In the genomic region with DNA sequence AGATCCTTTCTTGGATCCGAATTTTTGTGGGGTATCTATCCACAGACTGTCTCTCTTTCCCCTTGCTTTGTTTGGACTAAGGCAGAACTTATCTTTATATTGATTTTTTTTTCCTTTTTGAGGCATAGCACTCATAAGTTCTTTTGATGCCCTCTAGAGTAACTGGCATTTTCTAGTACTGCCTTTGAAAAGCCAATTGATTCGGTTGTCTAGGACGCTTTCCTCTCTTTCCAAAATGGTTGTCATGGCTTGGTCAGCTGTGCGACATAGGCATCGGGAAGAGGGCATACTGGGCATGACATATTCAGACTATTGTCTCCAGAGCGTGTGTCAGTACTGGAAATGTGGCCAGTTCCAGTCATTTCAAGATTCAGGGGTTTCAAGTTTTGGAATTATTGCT, we compare ENCODE assay signal across 8 mouse cellular contexts. TPM values are rescaled to one million over a fixed set of nuclear protein-coding genes. Genes with fewer than 3 reads are reported as not detected.
DNase-seq lines count a peak whose midpoint lies in the region; ATAC-seq lines count a peak whose summit lies in the region.

No protein-coding gene starts in this region.

- H3K9me3 ChIP-seq in heart, embryonic 12.5 days (replicated peaks) = no peaks in the 10 kb centered on the region
- H3K9me3 ChIP-seq in forebrain, embryonic 12.5 days = no peaks in the 10 kb centered on the region
- no peaks in the 10 kb centered on the region for H3K9me3 ChIP-seq in liver, embryonic 16.5 days (replicated peaks; ENCODE audit: control insufficient read depth, low read length)

- H3K27me3 ChIP-seq in heart, embryonic 12.5 days (replicated peaks) = no peaks in the 10 kb centered on the region
- no peaks in the 10 kb centered on the region for H3K27me3 ChIP-seq in forebrain, embryonic 12.5 days
- no peaks in the 10 kb centered on the region for H3K27me3 ChIP-seq in liver, embryonic 16.5 days (ENCODE audit: control insufficient read depth, insufficient read depth, low read depth, low read length)

- H3K36me3 ChIP-seq in heart, embryonic 12.5 days = peaks cover 49% of the 10 kb centered on the region
- H3K36me3 ChIP-seq in forebrain, embryonic 12.5 days (replicated peaks) = peaks cover 47% of the 10 kb centered on the region
- peaks cover 39% of the 10 kb centered on the region for H3K36me3 ChIP-seq in liver, embryonic 16.5 days (ENCODE audit: control insufficient read depth, insufficient read depth)

- H3K27ac ChIP-seq in heart, embryonic 12.5 days (ENCODE audit: poor library complexity, severe bottlenecking) = peak overlapping the region; percentile 99
- H3K27ac ChIP-seq in forebrain, embryonic 12.5 days = peak overlapping the region; percentile 98
- peak overlapping the region; percentile 99 for H3K27ac ChIP-seq in liver, embryonic 16.5 days (ENCODE audit: low read length)

- H3K4me2 ChIP-seq in heart, embryonic 12.5 days = peak overlapping the region; percentile 87
- H3K4me2 ChIP-seq in forebrain, embryonic 12.5 days = peak overlapping the region; percentile 80
- H3K4me2 ChIP-seq in liver, embryonic 16.5 days (ENCODE audit: low read depth, low read length) = peak overlapping the region; percentile 75

- H3K9ac ChIP-seq in heart, embryonic 12.5 days = peak overlapping the region; percentile 99
- H3K9ac ChIP-seq in forebrain, embryonic 12.5 days = peak overlapping the region; percentile 97
- peak overlapping the region; percentile 93 for H3K9ac ChIP-seq in liver, embryonic 16.5 days (ENCODE audit: low read depth, low read length)

- intact Hi-C loops in gastrocnemius, postnatal 36 days (cut with DNase I) = no loop called here

- DNase-seq in heart, adult 8-10 months (ENCODE audit: low spot score) = no peak
- peak; percentile 23 for DNase-seq in MEL-GATA-1-ER (ENCODE audit: extremely low read depth, low read depth)
- DNase-seq in urinary bladder, postnatal 36 days (ENCODE audit: low spot score in 2 of 2) = no peak
- no peak for DNase-seq in gastrocnemius, postnatal 36 days
- no peak for DNase-seq in thymus, postnatal 10 days (ENCODE audit: low spot score in 2 of 2)

- 0% methylated on average over 6 of the region's 6 CpGs for WGBS in heart, embryonic 12.5 days
- 0% methylated on average over 6 of the region's 6 CpGs for WGBS in forebrain, embryonic 12.5 days
- 0% methylated on average over 6 of the region's 6 CpGs for WGBS in liver, embryonic 16.5 days (ENCODE audit: insufficient replicate concordance)

- no peak for ATAC-seq in heart, embryonic 12.5 days (ENCODE audit: insufficient number of reproducible peaks, low FRiP score)
- ATAC-seq in forebrain, embryonic 12.5 days (ENCODE audit: low FRiP score) = no peak
- ATAC-seq in liver, embryonic 16.5 days (ENCODE audit: low read depth) = no peak

- peak overlapping the region; percentile 98 for H3K4me3 ChIP-seq in heart, embryonic 12.5 days
- peak overlapping the region; percentile 93 for H3K4me3 ChIP-seq in forebrain, embryonic 12.5 days (replicated peaks)
- H3K4me3 ChIP-seq in liver, embryonic 16.5 days (ENCODE audit: low read depth, low read length) = peak overlapping the region; percentile 97

- peaks cover 8% of the 10 kb centered on the region for H3K4me1 ChIP-seq in heart, embryonic 12.5 days (replicated peaks)
- peaks cover 22% of the 10 kb centered on the region for H3K4me1 ChIP-seq in forebrain, embryonic 12.5 days
- H3K4me1 ChIP-seq in liver, embryonic 16.5 days (ENCODE audit: control insufficient read depth, low read depth, low read length) = peaks cover 11% of the 10 kb centered on the region

RNA-seq across cellular contexts. Expression of a gene that starts 0.6 kb away (rescaled TPM):
- polyA plus RNA-seq in heart, embryonic 12.5 days (2016; fragmentation: Nextera tagmentation; extraction: Ambion mirVana) = 14.9 and 16.2 TPM in 2 replicates
- total RNA-seq in heart, adult 8-10 months (2022) = 1 to 10 TPM; 3.3 to 6.1 (median 5.3) TPM
- 25.4 and 27.0 TPM in 2 replicates for polyA plus RNA-seq in forebrain, embryonic 12.5 days (2016; fragmentation: Nextera tagmentation; extraction: Ambion mirVana)
- polyA plus RNA-seq in liver, embryonic 16.5 days (2015; fragmentation: Nextera tagmentation; extraction: Ambion mirVana) = 8.6 and 10.0 TPM in 2 replicates
- 1 to 10 TPM; 3.1 to 3.9 TPM for total RNA-seq in gastrocnemius, postnatal 36 days (2021)

RNA-seq across cellular contexts. Expression of a gene that starts 0.7 kb away (rescaled TPM):
- 243 and 248 TPM in 2 replicates for polyA plus RNA-seq in heart, embryonic 12.5 days (2016; fragmentation: Nextera tagmentation; extraction: Ambion mirVana)
- total RNA-seq in heart, adult 8-10 months (2022) = 100 to 1,000 TPM; 247 to 395 (median 323) TPM
- 507 and 536 TPM in 2 replicates for polyA plus RNA-seq in forebrain, embryonic 12.5 days (2016; fragmentation: Nextera tagmentation; extraction: Ambion mirVana)
- 118 and 124 TPM in 2 replicates for polyA plus RNA-seq in liver, embryonic 16.5 days (2015; fragmentation: Nextera tagmentation; extraction: Ambion mirVana)
- 100 to 1,000 TPM; 185 to 233 TPM for total RNA-seq in gastrocnemius, postnatal 36 days (2021)

RNA-seq across cellular contexts. Expression of a gene that starts 10.3 kb away (rescaled TPM):
- polyA plus RNA-seq in heart, embryonic 12.5 days (2016; fragmentation: Nextera tagmentation; extraction: Ambion mirVana) = 6.9 and 7.6 TPM in 2 replicates
- 1 to 10 TPM; 4.2 to 4.9 (median 4.6) TPM for total RNA-seq in heart, adult 8-10 months (2022)
- polyA plus RNA-seq in forebrain, embryonic 12.5 days (2016; fragmentation: Nextera tagmentation; extraction: Ambion mirVana) = 10.3 and 10.4 TPM in 2 replicates
- polyA plus RNA-seq in liver, embryonic 16.5 days (2015; fragmentation: Nextera tagmentation; extraction: Ambion mirVana) = 4.0 and 4.5 TPM in 2 replicates
- 1 to 10 TPM; 3.1 to 3.2 TPM for total RNA-seq in gastrocnemius, postnatal 36 days (2021)

RNA-seq across cellular contexts. Expression of a gene that starts 38.6 kb away (rescaled TPM):
- polyA plus RNA-seq in heart, embryonic 12.5 days (2016; fragmentation: Nextera tagmentation; extraction: Ambion mirVana) = 0.57 and 0.95 TPM in 2 replicates
- total RNA-seq in heart, adult 8-10 months (2022) = 1 to 10 TPM in 1 of 4 experiments, under 1 TPM in 3; 0.22 to 1.5 (median 0.74) TPM
- polyA plus RNA-seq in forebrain, embryonic 12.5 days (2016; fragmentation: Nextera tagmentation; extraction: Ambion mirVana) = 0.91 and 0.95 TPM in 2 replicates
- polyA plus RNA-seq in liver, embryonic 16.5 days (2015; fragmentation: Nextera tagmentation; extraction: Ambion mirVana) = 2.0 and 2.7 TPM in 2 replicates
- total RNA-seq in gastrocnemius, postnatal 36 days (2021) = under 1 TPM; 0.22 to 0.28 TPM

RNA-seq across cellular contexts. Expression of a gene that starts 39.2 kb away (rescaled TPM):
- polyA plus RNA-seq in heart, embryonic 12.5 days (2016; fragmentation: Nextera tagmentation; extraction: Ambion mirVana) = 67.9 and 73.1 TPM in 2 replicates
- total RNA-seq in heart, adult 8-10 months (2022) = 100 to 1,000 TPM in 3 of 4 experiments, 10 to 100 TPM in 1; 97.3 to 119 (median 109) TPM
- 14.8 and 15.5 TPM in 2 replicates for polyA plus RNA-seq in forebrain, embryonic 12.5 days (2016; fragmentation: Nextera tagmentation; extraction: Ambion mirVana)
- 8.4 and 9.5 TPM in 2 replicates for polyA plus RNA-seq in liver, embryonic 16.5 days (2015; fragmentation: Nextera tagmentation; extraction: Ambion mirVana)
- 10 to 100 TPM; 33.7 to 36.2 TPM for total RNA-seq in gastrocnemius, postnatal 36 days (2021)
